Mouse (Mus musculus) kidney, adult 2 months (tissue): ENCODE data around the gene Inppl1. TPM values are rescaled to one million over a fixed set of nuclear protein-coding genes. Genes with fewer than 3 reads are reported as not detected.

Experiments
- DNase-seq: peaks from one replicate; pipeline ENCODE4 v3.0.0; 2021
- H3K27ac ChIP-seq: fragments of 200-500 bp; 2 replicates; pipeline ENCODE4 v1.5.1; 2012; ENCODE audit warnings: low read depth, low read length, control low read depth, inconsistent platforms; ENCODE audit not compliant: insufficient read depth
- H3K27me3 ChIP-seq: fragments of 200-500 bp; replicated peaks from 2 replicates; pipeline ENCODE4 v1.6.1; 2012; ENCODE audit warnings: mild to moderate bottlenecking, moderate library complexity, low read length, inconsistent platforms; ENCODE audit not compliant: control insufficient read depth, insufficient read depth
- H3K36me3 ChIP-seq: fragments of 200-500 bp; 2 replicates; pipeline ENCODE4 v1.6.1; 2012; ENCODE audit warnings: mild to moderate bottlenecking, moderate library complexity, low read length, inconsistent platforms; ENCODE audit not compliant: control insufficient read depth, insufficient read depth
- H3K4me1 ChIP-seq: fragments of 200-500 bp; 2 replicates; pipeline ENCODE4 v1.6.1; 2011; ENCODE audit warnings: low read length; ENCODE audit not compliant: control insufficient read depth, insufficient read depth
- H3K4me3 ChIP-seq: fragments of 200-500 bp; 2 replicates; pipeline ENCODE4 v1.5.1; 2011; ENCODE audit warnings: mild to moderate bottlenecking, low read depth, low read length, control low read depth; ENCODE audit not compliant: insufficient read depth
- CTCF ChIP-seq: fragments of 200-500 bp; conservative IDR thresholded peaks from 2 replicates; pipeline ENCODE4 v1.5.1; 2011; ENCODE audit warnings: low read depth, mild to moderate bottlenecking, control low read depth, low read length, moderate library complexity, mixed read lengths; ENCODE audit not compliant: insufficient read depth, insufficient read length
- POLR2A ChIP-seq: fragments of 200-500 bp; IDR thresholded peaks from one replicate; pipeline ENCODE4 v1.6.1; 2011; ENCODE audit warnings: low read depth, low read length, control low read depth
- WGBS: fragments of 180-500 bp; shearing (Covaris S2); methylation state at CpG from one replicate; pipeline ENCODE4 v1.1.7; 2018; 5-methylcytosine and 5-hydroxymethylcytosine counted together
- polyA plus RNA-seq: library from polyadenylated mRNA; depleted of rRNA; stranded (reverse); fragments of >200 nt; gene quantifications from 2 replicates; pipeline ENCODE4 v1.2.3, GENCODE M21; 2012; rRNA removed

Inppl1 gene
- polyA plus RNA-seq = 62.1 and 81.3 TPM in 2 replicates

- peak within 1 kb of the TSS; percentile 92 for H3K27ac ChIP-seq
- no peaks in the 10 kb centered on the region for H3K36me3 ChIP-seq
- H3K27me3 ChIP-seq = no peaks in the 10 kb centered on the region
- peaks cover 10% of the 10 kb centered on the region; the same call in 1 of the 2 replicates for H3K4me1 ChIP-seq
- under 1% methylated on average over 64 of the region's 64 CpGs for WGBS
- TF ChIP-seq CTCF = 0 out of 2 replicates have a peak, but pooled peaks have one; percentile 19
- no peak for TF ChIP-seq POLR2A
- H3K4me3 ChIP-seq = peak within 1 kb of the TSS; percentile 82
- peak; percentile 98 for DNase-seq
Observed at GRCm38 (mm10) chr7:101837606-101838471, at the start of gene Inppl1. TSS of gene Inppl1 (minus strand) at chr7:101838229.

DNA sequence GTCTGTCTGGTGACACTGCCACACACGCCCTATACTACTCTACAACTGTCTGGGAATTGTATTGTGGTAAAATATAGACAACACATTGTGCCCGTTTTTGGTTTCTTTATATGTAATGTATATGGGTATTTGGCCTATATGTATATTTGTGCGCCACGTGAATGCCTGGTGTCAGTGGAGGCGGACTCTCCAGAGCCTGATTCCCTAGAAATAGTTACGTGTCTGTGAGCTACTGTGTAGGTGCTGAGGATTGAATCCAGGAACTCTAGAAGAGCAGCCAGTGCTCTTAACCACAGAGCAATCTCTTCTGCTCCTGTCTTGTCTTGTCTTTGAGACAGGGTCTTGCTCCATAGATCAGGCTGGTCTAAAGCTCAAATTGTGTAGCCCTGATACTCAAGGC lies 48.2 kb upstream of the Inppl1 start:
- 87% methylated on average over 6 of the region's 6 CpGs for WGBS
- no peak for DNase-seq
- no peak overlapping the region for H3K27ac ChIP-seq
- TF ChIP-seq CTCF (no peak), POLR2A (no peak)
- no peak overlapping the region for H3K4me3 ChIP-seq
- no peaks in the 10 kb centered on the region for H3K27me3 ChIP-seq
- H3K4me1 ChIP-seq = peaks cover 4% of the 10 kb centered on the region
- H3K36me3 ChIP-seq = no peaks in the 10 kb centered on the region

GRCm38 (mm10) chr7:101884160-101884559 lies 46.1 kb upstream of the Inppl1 start:
- Histone ChIP-seq H3K4me1 (peaks cover 4% of the 10 kb centered on the region), H3K27ac (no peak overlapping the region), H3K4me3 (no peak overlapping the region), H3K27me3 (no peaks in the 10 kb centered on the region), H3K36me3 (no peaks in the 10 kb centered on the region)
- DNase-seq = no peak
- TF ChIP-seq POLR2A = no peak
- no peak for TF ChIP-seq CTCF
- WGBS = 96% methylated on average over 4 of the region's 4 CpGs

GRCm38 (mm10) chr7:101882413-101883154 lies 44.6 kb upstream of the Inppl1 start:
- peaks cover 4% of the 10 kb centered on the region for H3K4me1 ChIP-seq
- no peaks in the 10 kb centered on the region for H3K36me3 ChIP-seq
- DNase-seq = peak; percentile 73
- no peaks in the 10 kb centered on the region for H3K27me3 ChIP-seq
- H3K4me3 ChIP-seq = no peak overlapping the region
- TF ChIP-seq POLR2A (no peak), CTCF (no peak)
- peak overlapping the region; percentile 53 for H3K27ac ChIP-seq
- WGBS = 49% methylated on average over 9 of the region's 9 CpGs

- Histone ChIP-seq H3K27me3 (no peaks in the 10 kb centered on the region), H3K36me3 (no peaks in the 10 kb centered on the region), H3K4me1 (peaks cover 4% of the 10 kb centered on the region), H3K27ac (no peak overlapping the region), H3K4me3 (no peak overlapping the region)
- TF ChIP-seq POLR2A (no peak), CTCF (no peak)
- no peak for DNase-seq
- 69% methylated on average over 4 of the region's 4 CpGs for WGBS
Observed at GRCm38 (mm10) chr7:101880855-101881254, 42.8 kb upstream of the Inppl1 start.

DNA sequence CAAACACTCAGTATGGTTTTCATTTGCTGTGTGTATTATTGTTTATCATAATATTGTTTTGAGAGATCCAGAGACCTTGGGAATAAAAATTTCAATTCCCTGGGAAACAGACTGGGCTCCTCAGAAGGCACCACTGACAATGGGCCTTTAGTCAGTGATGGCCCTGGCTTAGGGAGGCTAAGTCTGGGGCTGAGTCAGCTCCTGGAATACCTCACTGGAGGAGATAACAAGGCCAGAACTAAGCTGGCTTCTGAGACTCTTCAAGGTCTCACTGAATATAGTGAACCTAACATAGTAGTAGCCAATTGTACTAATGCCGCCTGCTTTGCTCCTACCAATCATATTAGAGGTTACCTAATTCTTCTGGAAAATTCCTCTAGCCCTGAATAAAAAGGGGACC lies 37.9 kb upstream of the Inppl1 start:
- Histone ChIP-seq H3K27ac (no peak overlapping the region), H3K4me3 (no peak overlapping the region), H3K4me1 (peaks cover 8% of the 10 kb centered on the region; the same call in 1 of the 2 replicates), H3K27me3 (no peaks in the 10 kb centered on the region), H3K36me3 (no peaks in the 10 kb centered on the region)
- TF ChIP-seq CTCF = no peak
- 100% methylated on average over 1 of the region's 1 CpGs for WGBS
- no peak for DNase-seq

DNA sequence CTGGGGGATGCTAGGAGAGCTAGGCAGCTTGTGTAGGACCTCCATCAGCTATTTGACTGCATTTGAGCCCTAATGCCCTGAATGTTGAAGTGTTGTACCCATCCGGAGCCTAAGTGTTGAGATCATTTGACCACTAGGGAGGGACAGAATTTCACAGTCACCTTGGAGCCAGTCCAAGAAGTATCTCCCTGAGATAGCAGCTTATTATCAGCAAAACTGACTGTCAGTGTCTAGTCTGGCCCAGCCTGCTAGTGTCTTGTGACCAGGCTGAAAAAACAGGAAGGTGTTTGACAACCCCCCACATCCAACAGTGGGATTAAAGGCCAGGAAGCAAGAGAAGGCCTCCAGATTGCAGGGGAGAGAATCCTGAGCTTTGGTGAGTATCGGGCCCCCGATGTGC lies 33.3 kb upstream of the Inppl1 start:
- no peak overlapping the region for H3K4me3 ChIP-seq
- H3K27ac ChIP-seq = peak overlapping the region; percentile 75
- H3K4me1 ChIP-seq = peaks cover 13% of the 10 kb centered on the region; the same call in 1 of the 2 replicates
- peak; percentile 47 for DNase-seq
- H3K27me3 ChIP-seq = no peaks in the 10 kb centered on the region
- 55% methylated on average over 3 of the region's 3 CpGs for WGBS
- H3K36me3 ChIP-seq = no peaks in the 10 kb centered on the region; the same call in 1 of the 2 replicates
- TF ChIP-seq CTCF (no peak), POLR2A (no peak)
